Mouse (Mus musculus) liver, embryonic 14.5 days (tissue): Measurements from ENCODE around the gene Atp6v1g1.

Experiments used
- CTCF ChIP-seq: IDR thresholded peaks from 2 replicates; pipeline ENCODE4 v1.5.1; 2016; ENCODE audit warnings: antibody characterized with exemption, low read depth, control low read depth
- EP300 ChIP-seq: IDR thresholded peaks from 2 replicates; pipeline ENCODE4 v1.6.1; 2016; ENCODE audit warnings: antibody characterized with exemption, low read depth

DNA sequence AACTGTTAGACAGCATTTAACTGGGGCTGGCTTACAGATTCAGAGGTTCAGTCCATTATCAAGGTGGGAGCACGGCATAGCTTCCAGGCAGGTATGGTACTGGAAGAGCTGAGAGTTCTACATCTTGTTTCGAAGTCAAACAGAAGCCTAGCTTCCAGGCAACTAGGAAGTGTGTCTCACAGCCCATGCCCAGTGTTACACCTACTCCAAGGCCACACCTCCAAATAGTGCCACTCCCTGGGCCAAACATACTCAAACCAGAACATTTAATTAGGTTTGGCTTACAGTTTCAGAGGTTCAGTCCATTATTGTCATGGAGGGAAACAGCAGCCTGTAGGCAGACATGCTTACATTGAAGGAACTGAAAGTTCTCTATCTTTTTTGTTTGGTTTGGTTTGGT, 10.5 kb downstream of the Atp6v1g1 start:
- TF ChIP-seq CTCF (no peak), EP300 (no peak)
